Mouse (Mus musculus) liver, embryonic 13.5 days (tissue): ENCODE data around the gene Fa2h. TPM values are rescaled to one million over a fixed set of nuclear protein-coding genes. Genes with fewer than 3 reads are reported as not detected.
"Not testable (repeated sequence)": the region's sequence is repeated elsewhere in the genome, so short reads cannot be mapped to it uniquely, and the experiment has no call there.

Experiments
- ATAC-seq: fragments of 200-750 bp; cut with Nextera tagmentation; 2 replicates; pipeline ENCODE4 v1.8.0; 2017; ENCODE audit warnings: low read depth, mild to moderate bottlenecking, moderate number of reproducible peaks, moderate library complexity
- DNase-seq: peaks from one replicate; pipeline ENCODE4 v3.0.0; 2022
- H3K27ac ChIP-seq: fragments of 300-500 bp; sonication (generic); 2 replicates; pipeline ENCODE4 v1.5.1; 2015; ENCODE audit warnings: moderate library complexity, mild to moderate bottlenecking, inconsistent platforms
- H3K27me3 ChIP-seq: fragments of 300-500 bp; sonication (generic); 2 replicates; pipeline ENCODE4 v1.6.1; 2015; ENCODE audit warnings: mild to moderate bottlenecking, inconsistent platforms
- H3K36me3 ChIP-seq: fragments of 300-500 bp; sonication (generic); 2 replicates; pipeline ENCODE4 v1.6.1; 2015; ENCODE audit warnings: mild to moderate bottlenecking, inconsistent platforms
- H3K4me1 ChIP-seq: fragments of 300-500 bp; sonication (generic); replicated peaks from 2 replicates; pipeline ENCODE4 v1.6.1; 2015; ENCODE audit warnings: inconsistent platforms
- H3K4me2 ChIP-seq: fragments of 300-500 bp; sonication (generic); 2 replicates; pipeline ENCODE4 v1.6.1; 2015; ENCODE audit warnings: inconsistent platforms, mild to moderate bottlenecking, moderate library complexity
- H3K4me3 ChIP-seq: fragments of 300-500 bp; sonication (generic); replicated peaks from 2 replicates; pipeline ENCODE4 v1.5.1; 2015; ENCODE audit warnings: mild to moderate bottlenecking, inconsistent platforms
- H3K9ac ChIP-seq: fragments of 300-500 bp; sonication (generic); 2 replicates; pipeline ENCODE4 v1.6.1; 2015; ENCODE audit warnings: mild to moderate bottlenecking, inconsistent platforms
- H3K9me3 ChIP-seq: fragments of 300-500 bp; sonication (generic); replicated peaks from 2 replicates; pipeline ENCODE4 v1.6.1; 2016; ENCODE audit warnings: inconsistent platforms
- WGBS: fragments of 180-500 bp; shearing (Covaris S2); methylation state at CpG from one replicate; pipeline ENCODE4 v1.1.7; 2015; ENCODE audit not compliant: insufficient replicate concordance; 5-methylcytosine and 5-hydroxymethylcytosine counted together
- polyA plus RNA-seq: library from polyadenylated mRNA; unstranded; fragments of >200 nt; fragmentation: Nextera tagmentation; extraction: Ambion mirVana; gene quantifications from 2 replicates; pipeline ENCODE4 v1.2.1, GENCODE M21; 2015

The Fa2h gene
- polyA plus RNA-seq, 1 experiment from 2014 or later = not detected

GRCm38 (mm10) chr8:111314729-111315128 lies 78.9 kb downstream of the Fa2h start:
- no peaks in the 10 kb centered on the region for H3K9me3 ChIP-seq
- no peak overlapping the region for H3K27ac ChIP-seq
- H3K36me3 ChIP-seq = no peaks in the 10 kb centered on the region
- WGBS = 79% methylated on average over 12 of the region's 12 CpGs
- H3K4me1 ChIP-seq = peaks cover 24% of the 10 kb centered on the region
- peaks cover 11% of the 10 kb centered on the region; the same call in 1 of the 2 replicates for H3K27me3 ChIP-seq
- ATAC-seq = no peak
- no peak for DNase-seq
- no peak overlapping the region for H3K9ac ChIP-seq
- no peak overlapping the region for H3K4me2 ChIP-seq
- H3K4me3 ChIP-seq = no peak overlapping the region

- not testable (repeated sequence) for H3K4me3 ChIP-seq, DNase-seq, H3K27ac ChIP-seq, H3K9ac ChIP-seq, ATAC-seq, H3K4me2 ChIP-seq, H3K36me3 ChIP-seq, H3K9me3 ChIP-seq, H3K27me3 ChIP-seq
- WGBS = 81% methylated on average over 6 of the region's 6 CpGs
- H3K4me1 ChIP-seq = peaks cover 24% of the 10 kb centered on the region
Observed at GRCm38 (mm10) chr8:111313961-111314360, 79.7 kb downstream of the Fa2h start.

- Histone ChIP-seq H3K9me3 (no peaks in the 10 kb centered on the region), H3K27me3 (no peaks in the 10 kb centered on the region), H3K4me1 (peaks cover 24% of the 10 kb centered on the region), H3K4me3 (no peak overlapping the region), H3K27ac (peak overlapping the region; percentile 75), H3K36me3 (no peaks in the 10 kb centered on the region), H3K9ac (no peak overlapping the region), H3K4me2 (0 out of 2 replicates have a peak overlapping the region, but pooled peaks have one; percentile 0)
- DNase-seq (peak; percentile 71), ATAC-seq (peak; percentile 98)
- WGBS = 25% methylated on average over 3 of the region's 3 CpGs
Observed at GRCm38 (mm10) chr8:111312758-111313162, 80.9 kb downstream of the Fa2h start.

- 83% methylated on average over 14 of the region's 15 CpGs for WGBS
- DNase-seq, ATAC-seq: not testable (repeated sequence)
Observed at GRCm38 (mm10) chr8:111310006-111310405, 83.6 kb downstream of the Fa2h start.

GRCm38 (mm10) chr8:111305031-111305730 lies 88.4 kb downstream of the Fa2h start:
- Histone ChIP-seq H3K4me1 (peaks cover 7% of the 10 kb centered on the region), H3K36me3 (no peaks in the 10 kb centered on the region), H3K4me3 (no peak overlapping the region), H3K9ac (no peak overlapping the region), H3K4me2 (no peak overlapping the region), H3K27me3 (no peaks in the 10 kb centered on the region), H3K9me3 (no peaks in the 10 kb centered on the region), H3K27ac (no peak overlapping the region)
- no peak for DNase-seq
- ATAC-seq = no peak
- WGBS = 35% methylated on average over 5 of the region's 5 CpGs

More at GRCm38 (mm10) chr8:111310006-111310405, 83.6 kb downstream of the Fa2h start:
- not testable (repeated sequence) for H3K4me3 ChIP-seq, H3K27me3 ChIP-seq, H3K9ac ChIP-seq, H3K9me3 ChIP-seq, H3K27ac ChIP-seq, H3K36me3 ChIP-seq, H3K4me2 ChIP-seq
- H3K4me1 ChIP-seq = peaks cover 24% of the 10 kb centered on the region

- H3K4me2 ChIP-seq = no peak overlapping the region
- peaks cover 7% of the 10 kb centered on the region for H3K4me1 ChIP-seq
- no peak overlapping the region for H3K27ac ChIP-seq
- no peak overlapping the region for H3K9ac ChIP-seq
- 78% methylated on average over 3 of the region's 3 CpGs for WGBS
- DNase-seq (no peak), ATAC-seq (no peak)
- H3K4me3 ChIP-seq = no peak overlapping the region
- no peaks in the 10 kb centered on the region for H3K36me3 ChIP-seq
- H3K27me3 ChIP-seq = no peaks in the 10 kb centered on the region
- H3K9me3 ChIP-seq = no peaks in the 10 kb centered on the region
Observed at GRCm38 (mm10) chr8:111304359-111304758, 89.3 kb downstream of the Fa2h start.

GRCm38 (mm10) chr8:111303076-111303803 lies 90.4 kb downstream of the Fa2h start:
- not testable (repeated sequence) for H3K27ac ChIP-seq, H3K27me3 ChIP-seq, H3K36me3 ChIP-seq, H3K4me2 ChIP-seq, H3K9ac ChIP-seq, DNase-seq, ATAC-seq, H3K4me3 ChIP-seq, H3K9me3 ChIP-seq
- WGBS = 71% methylated on average over 5 of the region's 5 CpGs
- H3K4me1 ChIP-seq = peaks cover 12% of the 10 kb centered on the region

GRCm38 (mm10) chr8:111300597-111301546 lies 92.8 kb downstream of the Fa2h start:
- Histone ChIP-seq H3K9me3 (no peaks in the 10 kb centered on the region), H3K4me2 (peak overlapping the region; percentile 67), H3K27me3 (no peaks in the 10 kb centered on the region), H3K36me3 (peaks cover 17% of the 10 kb centered on the region), H3K27ac (peak overlapping the region; percentile 89), H3K4me3 (peak overlapping the region; percentile 98), H3K9ac (peak overlapping the region; percentile 70), H3K4me1 (peaks cover 30% of the 10 kb centered on the region)
- ATAC-seq (no peak), DNase-seq (no peak)
- 58% methylated on average over 11 of the region's 11 CpGs for WGBS

- peak within 1 kb of the TSS; percentile 93 for H3K27ac ChIP-seq
- H3K9ac ChIP-seq = peak within 1 kb of the TSS; percentile 99
- peaks cover 37% of the 10 kb centered on the region for H3K4me1 ChIP-seq
- peaks cover 26% of the 10 kb centered on the region for H3K36me3 ChIP-seq
- H3K9me3 ChIP-seq = no peaks in the 10 kb centered on the region
- peak; percentile 96 for DNase-seq
- H3K4me2 ChIP-seq = peak within 1 kb of the TSS; percentile 71
- WGBS = under 1% methylated on average over 67 of the region's 67 CpGs
- peak within 1 kb of the TSS; percentile 98 for H3K4me3 ChIP-seq
- ATAC-seq = peak; percentile 98
- no peaks in the 10 kb centered on the region for H3K27me3 ChIP-seq
Observed at GRCm38 (mm10) chr8:111299821-111300568, 93.6 kb downstream of the Fa2h start, which contains the start of gene Rfwd3. Gene Rfwd3 (minus strand): TSS chr8:111300222.

- Histone ChIP-seq H3K36me3 (peaks cover 31% of the 10 kb centered on the region), H3K27ac (peak overlapping the region; percentile 93), H3K4me3 (peak overlapping the region; percentile 98), H3K4me1 (peaks cover 38% of the 10 kb centered on the region), H3K9me3 (no peaks in the 10 kb centered on the region), H3K4me2 (peak overlapping the region; percentile 71), H3K27me3 (no peaks in the 10 kb centered on the region), H3K9ac (peak overlapping the region; percentile 99)
- peak; percentile 69 for DNase-seq
- WGBS = under 1% methylated on average over 28 of the region's 28 CpGs
- ATAC-seq = peak; percentile 33
Observed at GRCm38 (mm10) chr8:111299363-111299820, 94.2 kb downstream of the Fa2h start.
